Mouse (Mus musculus): Measurements from ENCODE around the gene Chia1. TPM values are rescaled to one million over a fixed set of nuclear protein-coding genes. Genes with fewer than 3 reads are reported as not detected.

Gene Chia1
- not detected for polyA plus RNA-seq (2014; fragmentation: Illumina TruSeq; extraction: RNeasy Lipid Tissue Mini Kit (QIAGEN cat#74804); ENCODE audit: low read depth, low replicate concordance)

DNA sequence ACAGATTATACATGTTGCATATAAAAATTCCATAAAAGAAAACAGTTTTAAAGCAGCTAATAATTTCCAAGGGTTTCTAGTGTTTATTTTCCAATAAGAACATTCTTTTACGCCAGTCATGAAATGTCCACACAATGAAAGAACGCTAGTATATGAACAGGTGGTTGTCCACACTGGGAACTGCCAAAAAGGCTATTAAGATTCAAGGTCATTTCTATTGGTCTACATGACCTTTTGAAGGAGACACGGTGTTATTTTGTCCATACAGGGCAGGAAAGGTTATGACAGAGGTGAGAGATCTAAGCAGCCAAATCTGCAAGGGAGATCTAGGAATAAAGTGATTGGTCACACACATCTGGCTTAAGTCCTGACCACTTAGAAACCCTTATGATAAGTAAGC, at the start of gene Chia1:
Gene Chia1 (plus strand): TSS at position 301 of the 400 bp plus-strand sequence.

DNA sequence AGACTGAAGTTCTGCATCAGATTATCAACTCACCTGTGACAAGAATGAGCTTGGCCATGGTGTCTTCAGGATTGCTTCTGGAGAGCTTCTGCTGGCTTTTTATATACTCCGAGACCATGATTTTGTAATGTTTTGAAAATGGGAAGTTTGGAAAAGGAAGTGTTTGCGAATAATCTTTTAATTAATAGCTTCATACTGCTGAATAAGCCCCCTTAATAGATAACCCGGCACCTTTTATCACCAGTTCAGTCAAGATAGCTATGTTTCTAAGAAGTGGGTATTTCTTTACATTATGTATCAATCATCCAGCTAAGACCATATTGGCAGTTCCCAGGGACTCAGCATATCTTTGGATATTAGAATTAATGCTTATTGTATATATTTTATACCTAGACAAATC, 54.4 kb downstream of the Chia1 start, which contains the start of gene Chil3:
Gene Chil3 (minus strand): TSS at position 101 of the 400 bp plus-strand sequence.

Other genes starting within 250 kb of the Chia1 start
- gene Adora3, start 242.4 kb upstream of the Chia1 start, polyA plus RNA-seq (2014; fragmentation: Illumina TruSeq; extraction: RNeasy Lipid Tissue Mini Kit (QIAGEN cat#74804); ENCODE audit: low read depth, low replicate concordance) = not detected
- not detected for gene Tmigd3, start 242.3 kb upstream of the Chia1 start, polyA plus RNA-seq (2014; fragmentation: Illumina TruSeq; extraction: RNeasy Lipid Tissue Mini Kit (QIAGEN cat#74804); ENCODE audit: low read depth, low replicate concordance)
- gene I830077J02Rik, start 180.6 kb upstream of the Chia1 start, polyA plus RNA-seq (2014; fragmentation: Illumina TruSeq; extraction: RNeasy Lipid Tissue Mini Kit (QIAGEN cat#74804); ENCODE audit: low read depth, low replicate concordance) = 1.2 TPM
- 20.4 TPM for gene Wdr77, start 153.9 kb upstream of the Chia1 start, polyA plus RNA-seq (2014; fragmentation: Illumina TruSeq; extraction: RNeasy Lipid Tissue Mini Kit (QIAGEN cat#74804); ENCODE audit: low read depth, low replicate concordance)
- 984 TPM for gene Atp5f1, start 153.1 kb upstream of the Chia1 start, polyA plus RNA-seq (2014; fragmentation: Illumina TruSeq; extraction: RNeasy Lipid Tissue Mini Kit (QIAGEN cat#74804); ENCODE audit: low read depth, low replicate concordance)
- 0.32 TPM for gene Ovgp1, start 139.5 kb upstream of the Chia1 start, polyA plus RNA-seq (2014; fragmentation: Illumina TruSeq; extraction: RNeasy Lipid Tissue Mini Kit (QIAGEN cat#74804); ENCODE audit: low read depth, low replicate concordance)
- not detected for gene Pifo, start 98.6 kb upstream of the Chia1 start, polyA plus RNA-seq (2014; fragmentation: Illumina TruSeq; extraction: RNeasy Lipid Tissue Mini Kit (QIAGEN cat#74804); ENCODE audit: low read depth, low replicate concordance)
- not detected for gene Chil5, start 80.4 kb upstream of the Chia1 start, polyA plus RNA-seq (2014; fragmentation: Illumina TruSeq; extraction: RNeasy Lipid Tissue Mini Kit (QIAGEN cat#74804); ENCODE audit: low read depth, low replicate concordance)
- gene Chil3, start 54.3 kb downstream of the Chia1 start, polyA plus RNA-seq (2014; fragmentation: Illumina TruSeq; extraction: RNeasy Lipid Tissue Mini Kit (QIAGEN cat#74804); ENCODE audit: low read depth, low replicate concordance) = 0.66 TPM
- not detected for gene Chil4, start 106.3 kb downstream of the Chia1 start, polyA plus RNA-seq (2014; fragmentation: Illumina TruSeq; extraction: RNeasy Lipid Tissue Mini Kit (QIAGEN cat#74804); ENCODE audit: low read depth, low replicate concordance)

Data from liver, adult 10 weeks (tissue).